Mouse (Mus musculus) lung, postnatal 4 days (tissue): ENCODE measurements around the gene Igf2r.

Experiments
- DNase-seq, 2 experiments: peaks; one replicate each; pipeline ENCODE4 v3.0.0; 2021

Igf2r gene

GRCm38 (mm10) chr17:12769380-12769921 is at the start of gene Igf2r:
Igf2r (minus strand) TSS chr17:12769664.
- DNase-seq: peak; percentile 80 to 87

DNA sequence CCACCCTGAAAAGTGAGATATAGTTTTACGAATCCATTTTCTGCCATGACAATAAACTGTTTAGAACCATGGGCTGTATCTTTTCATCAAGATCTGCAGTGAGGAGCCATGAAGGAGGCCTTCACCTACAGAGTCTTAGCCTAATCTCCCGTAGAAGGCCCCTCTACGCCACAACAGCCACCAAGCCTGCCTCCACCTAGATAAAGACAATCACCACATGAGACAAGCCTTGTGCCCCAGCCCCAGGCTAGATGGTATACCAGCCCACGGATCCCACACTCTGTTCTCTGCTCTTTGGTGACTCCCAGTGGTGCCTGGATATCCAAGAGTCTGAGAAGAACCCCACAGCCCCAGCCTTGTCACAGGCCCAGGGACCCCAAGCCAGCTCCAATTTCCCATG is 46.4 kb upstream of the Igf2r start:
- no peak for DNase-seq

GRCm38 (mm10) chr17:12814502-12814901 is 45.0 kb upstream of the Igf2r start:
- no peak for DNase-seq

GRCm38 (mm10) chr17:12810973-12811303 is 41.5 kb upstream of the Igf2r start:
- DNase-seq: no peak

- peak; percentile 68 to 82 for DNase-seq
These were observed 40.9 kb upstream of the Igf2r start for GRCm38 (mm10) chr17:12810103-12810972.

DNA sequence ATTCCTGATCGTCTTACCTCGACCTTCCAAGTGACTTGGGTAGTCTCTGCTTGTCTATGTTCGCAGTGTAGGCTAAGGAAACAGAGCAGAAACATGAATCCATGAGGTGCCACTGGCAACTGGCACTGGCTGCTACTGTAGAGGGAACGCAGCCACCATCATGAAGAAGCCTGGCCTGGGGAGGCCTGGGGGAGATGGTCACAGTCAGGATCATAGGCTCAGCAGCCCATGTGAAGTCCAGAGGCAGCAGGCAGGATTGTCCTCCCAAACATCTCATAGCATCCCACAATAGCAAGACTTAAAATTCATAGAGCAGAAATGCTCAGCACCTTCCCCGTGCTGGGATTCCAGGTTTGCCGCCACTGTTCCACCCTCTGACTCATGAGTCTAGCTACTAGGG is 39.4 kb upstream of the Igf2r start:
- DNase-seq: no peak

GRCm38 (mm10) chr17:12804584-12805445 is 35.4 kb upstream of the Igf2r start:
- no peak for DNase-seq

GRCm38 (mm10) chr17:12801861-12802540 is 32.5 kb upstream of the Igf2r start:
- peak; percentile 21 to 70 for DNase-seq

GRCm38 (mm10) chr17:12799368-12800275 is 30.2 kb upstream of the Igf2r start:
- peak in 1 of 2 experiments; percentile 76 for DNase-seq

- no peak for DNase-seq
These were observed 29.1 kb upstream of the Igf2r start for GRCm38 (mm10) chr17:12798571-12798970.

GRCm38 (mm10) chr17:12797427-12798029 is 28.1 kb upstream of the Igf2r start:
- no peak for DNase-seq

GRCm38 (mm10) chr17:12796633-12797032 is 27.2 kb upstream of the Igf2r start:
- no peak for DNase-seq

- DNase-seq: peak; percentile 68 to 83
These were observed 24.4 kb upstream of the Igf2r start for GRCm38 (mm10) chr17:12793660-12794406.

GRCm38 (mm10) chr17:12792422-12793206 is 23.1 kb upstream of the Igf2r start:
- DNase-seq: peak; percentile 70 to 82

GRCm38 (mm10) chr17:12791420-12791819 is 22.0 kb upstream of the Igf2r start:
- DNase-seq: peak; percentile 36 to 58

DNA sequence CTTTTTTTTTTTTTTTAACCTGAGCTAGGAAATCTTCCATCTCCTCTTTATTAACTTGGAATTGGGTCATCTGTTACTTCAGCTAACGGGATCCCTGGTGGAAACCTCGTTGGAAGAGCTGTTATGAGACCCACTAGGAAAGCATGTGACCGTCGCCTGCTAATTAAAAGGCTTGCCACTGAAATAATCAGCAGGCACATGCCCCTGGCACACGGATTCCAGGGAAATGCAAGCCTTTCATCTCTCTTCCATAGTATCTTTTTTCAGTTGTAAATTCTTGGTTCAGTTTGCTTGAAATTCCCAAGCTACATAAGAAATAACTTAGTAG is 21.6 kb upstream of the Igf2r start:
- DNase-seq: no peak

DNA sequence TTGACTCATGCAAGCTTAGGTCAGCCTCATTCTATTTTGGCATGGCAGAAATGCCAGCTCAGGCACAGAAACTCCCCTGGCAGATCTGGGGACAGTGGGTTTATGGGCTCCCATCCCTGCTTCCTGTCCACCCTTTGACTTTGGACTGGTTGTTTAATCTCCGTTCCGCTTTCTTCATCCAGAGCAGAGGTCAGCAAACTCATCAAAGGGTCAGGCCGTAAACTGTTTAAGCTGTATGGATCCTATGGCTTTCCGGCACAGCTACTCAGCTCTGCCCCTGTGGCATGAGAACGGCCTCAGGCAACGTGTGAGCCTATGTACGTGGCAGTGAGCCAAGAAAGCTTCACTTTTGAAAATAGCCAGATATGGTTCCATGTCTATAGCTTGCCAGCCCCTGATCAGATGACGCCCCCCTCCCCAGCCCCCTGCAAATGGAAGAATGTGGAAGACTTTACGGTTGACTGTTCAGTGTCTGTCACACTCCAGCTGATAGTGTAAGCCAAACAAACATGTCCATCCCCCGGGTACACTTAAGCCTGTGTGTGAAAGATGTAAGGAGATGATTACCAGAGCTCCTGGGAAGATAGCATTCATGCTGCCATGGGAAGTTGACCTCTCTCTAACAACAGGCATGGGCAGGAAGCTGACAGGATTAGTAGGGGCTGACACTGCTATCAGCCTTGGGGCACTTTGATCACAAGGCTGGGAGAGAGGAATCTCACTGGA is 21.1 kb upstream of the Igf2r start:
- DNase-seq: peak in 1 of 2 experiments; percentile 70

GRCm38 (mm10) chr17:12782861-12783847 is 13.7 kb upstream of the Igf2r start:
- DNase-seq: no peak
